Mouse (Mus musculus): ENCODE measurements at regions not wholly inside any gene's neighbourhood (a gene's known extent, or its start where the extent isn't known, plus 50 kb on each side); places are given as distances from the start of the nearest gene placed in this dataset.

DNA sequence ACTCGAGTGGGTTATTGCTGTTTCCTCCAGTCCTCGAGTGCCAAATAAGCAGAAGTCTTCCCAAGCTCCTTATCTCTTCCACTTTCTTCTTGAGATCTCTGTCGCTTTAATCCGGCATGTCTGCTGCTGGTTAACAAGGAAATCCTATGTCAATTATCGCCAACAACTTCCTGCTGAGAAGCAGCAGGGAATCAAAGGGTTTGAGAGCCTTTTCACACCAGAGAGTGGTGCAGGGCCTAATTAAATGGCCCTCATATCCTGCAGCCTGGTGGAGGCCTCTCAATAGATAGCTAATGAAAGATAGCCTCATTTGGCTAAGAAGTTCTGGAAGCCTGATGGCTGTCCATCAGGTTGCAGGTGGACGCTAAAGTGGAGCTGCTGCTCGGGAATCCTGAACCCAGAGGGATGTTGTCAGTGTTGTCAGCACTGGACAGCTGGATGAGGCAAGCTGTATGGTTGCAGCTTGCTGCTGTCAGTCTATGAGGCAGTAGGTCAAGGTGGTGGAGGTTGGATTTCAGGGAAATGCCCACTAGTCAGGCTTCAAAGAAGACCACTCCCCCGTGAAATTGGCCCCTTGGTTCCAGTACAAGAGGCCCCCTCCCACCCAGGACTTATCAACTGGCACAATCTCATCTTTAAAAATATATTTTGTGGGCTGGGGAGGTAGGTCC, 225.5 kb downstream of the Rab11fip2 start:
- ATAC-seq (no peak), DNase-seq (ENCODE audit: low read depth, low spot score) (no peak)
- TF ChIP-seq CTCF (IDR thresholded peaks at IDR 0.05) = no peak
- CTCF ChIA-PET = no interaction called here
- in situ Hi-C loops (cut with MboI; ENCODE audit: low pct_unique_long_range_greater_than_20kb) = no loop called here
- no peaks in the 10 kb centered on the region for H3K27me3 ChIP-seq
- POLR2A ChIA-PET = interaction anchor here (0.6 kb wide), 1 partner anchor 821 kb away, joined by 3 read pairs; no protein-coding TSS in a partner anchor

DNA sequence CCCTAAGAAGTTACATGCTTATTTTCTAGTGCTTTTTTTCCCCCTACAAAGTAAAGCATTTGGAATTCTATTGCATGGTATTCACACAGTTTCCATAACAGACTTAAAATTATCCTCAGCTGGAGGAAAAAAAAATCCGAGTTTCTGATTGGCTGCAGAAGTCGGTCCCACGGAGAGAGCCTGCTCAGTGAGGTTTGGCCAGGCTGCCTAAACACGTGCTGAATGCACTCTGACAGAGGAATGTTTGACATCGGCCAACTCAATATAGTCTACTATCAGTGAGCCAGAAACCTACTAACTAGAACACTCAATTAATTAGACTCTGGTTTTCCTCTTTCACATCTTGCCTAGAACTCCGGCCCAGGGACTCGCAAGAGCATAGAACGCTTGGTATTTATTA, 204.9 kb downstream of the Rab11fip2 start:
- in situ Hi-C loops (cut with MboI; ENCODE audit: low pct_unique_long_range_greater_than_20kb) = no loop called here
- ChIA-PET CTCF (no interaction called here), POLR2A (interaction anchor here (0.7 kb wide), 1 partner anchor 491 kb away, joined by 4 read pairs; no protein-coding TSS in a partner anchor)
- no peak for TF ChIP-seq CTCF (IDR thresholded peaks at IDR 0.05)
- ATAC-seq = no peak
- no peak for DNase-seq (ENCODE audit: low read depth, low spot score)
- H3K27me3 ChIP-seq = peaks cover 14% of the 10 kb centered on the region

DNA sequence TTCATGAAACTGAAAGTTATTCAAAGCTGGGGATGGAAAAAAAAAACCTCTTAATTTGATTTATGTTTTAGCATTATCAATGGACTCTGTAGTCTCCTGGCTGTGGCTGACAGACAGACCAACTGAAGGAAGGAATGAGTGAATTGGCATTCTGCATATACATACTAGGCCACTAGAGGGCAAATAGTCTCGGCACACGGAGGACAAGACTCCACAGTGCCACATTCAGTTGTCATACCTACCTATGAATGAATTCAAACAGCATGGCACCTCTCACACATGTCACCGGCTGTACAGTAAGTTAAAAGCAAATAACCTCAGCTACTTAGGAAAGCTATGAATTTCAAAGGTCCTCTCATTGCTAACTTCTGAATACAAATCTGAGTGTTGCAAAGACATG, 200.5 kb downstream of the Rab11fip2 start:
- ChIA-PET POLR2A (no interaction called here), CTCF (interaction anchor here (0.7 to 1.6 kb wide), 7 partner anchors 8 to 402 kb away, joined by 3 to 9 read pairs (median 4); no protein-coding TSS in a partner anchor)
- DNase-seq (ENCODE audit: low read depth, low spot score) = no peak
- in situ Hi-C loops (cut with MboI; ENCODE audit: low pct_unique_long_range_greater_than_20kb) = no loop called here
- TF ChIP-seq CTCF (IDR thresholded peaks at IDR 0.05) = peak; percentile 82
- ATAC-seq = no peak
- H3K27me3 ChIP-seq = peaks cover 6% of the 10 kb centered on the region

DNA sequence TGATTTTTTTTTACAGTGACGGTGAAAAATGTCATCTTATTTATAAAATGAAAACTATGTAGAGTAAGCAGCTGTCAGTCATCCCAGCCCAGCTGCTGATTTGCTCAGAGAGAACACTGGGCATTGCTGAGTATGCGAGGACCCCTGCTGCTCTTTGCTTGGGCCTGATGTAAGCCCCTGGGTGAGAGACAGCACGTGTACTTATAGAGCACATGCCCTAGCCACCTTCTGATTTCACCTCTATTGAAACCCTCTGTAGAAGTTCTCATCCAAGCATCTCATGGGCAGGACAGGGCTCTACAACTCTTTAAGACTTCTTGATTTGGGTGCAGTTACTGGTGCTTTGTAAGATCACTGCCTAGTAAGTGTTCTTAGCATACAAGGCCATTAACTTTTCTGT, 182.2 kb downstream of the Rab11fip2 start:
- DNase-seq (ENCODE audit: low read depth, low spot score) (no peak), ATAC-seq (no peak)
- ChIA-PET POLR2A (no interaction called here), CTCF (interaction anchor here (1.5 kb wide), 1 partner anchor 10 kb away, joined by 5 read pairs; no protein-coding TSS in a partner anchor)
- in situ Hi-C loops (cut with MboI; ENCODE audit: low pct_unique_long_range_greater_than_20kb) = no loop called here
- TF ChIP-seq CTCF (IDR thresholded peaks at IDR 0.05) = no peak
- H3K27me3 ChIP-seq = no peaks in the 10 kb centered on the region

DNA sequence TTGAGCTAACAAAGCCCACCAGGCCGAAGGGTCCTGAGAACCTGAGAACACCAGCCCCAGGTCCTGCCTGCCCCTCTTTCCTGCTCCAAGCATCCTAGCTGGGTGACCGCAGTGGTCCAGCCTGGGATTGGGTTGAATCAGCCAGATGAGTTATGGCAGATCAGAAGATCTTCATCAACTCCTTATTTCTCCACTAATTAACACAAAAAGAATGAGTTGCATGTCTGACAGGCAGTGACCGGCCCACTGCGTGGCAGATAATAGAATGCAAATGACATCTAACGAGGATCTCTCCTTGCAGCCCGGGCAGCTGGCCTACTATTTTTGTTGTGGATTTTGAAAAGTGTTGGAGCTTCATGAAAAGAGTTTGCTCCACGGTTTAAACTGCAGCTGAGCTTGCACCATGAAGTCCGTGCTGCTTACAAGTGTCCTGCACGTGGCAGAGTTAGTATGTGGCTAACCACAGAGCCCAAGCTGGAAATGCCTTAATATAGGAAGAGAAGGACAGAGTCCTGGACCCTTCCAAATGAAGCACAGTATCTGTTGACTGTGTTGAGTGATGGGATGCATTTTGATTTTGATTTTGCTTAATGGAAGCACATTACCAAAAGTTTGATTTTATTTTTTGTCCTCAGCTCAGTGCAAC, 158.9 kb downstream of the Rab11fip2 start:
- ATAC-seq (no peak), DNase-seq (ENCODE audit: low read depth, low spot score) (no peak)
- H3K27me3 ChIP-seq = peaks cover 8% of the 10 kb centered on the region
- CTCF ChIA-PET = interaction anchor here (1.2 to 1.8 kb wide), 2 partner anchors 18 to 44 kb away, joined by 3 to 5 read pairs; no protein-coding TSS in a partner anchor
- TF ChIP-seq CTCF (IDR thresholded peaks at IDR 0.05) = no peak
- POLR2A ChIA-PET = no interaction called here
- in situ Hi-C loops (cut with MboI; ENCODE audit: low pct_unique_long_range_greater_than_20kb) = no loop called here

DNA sequence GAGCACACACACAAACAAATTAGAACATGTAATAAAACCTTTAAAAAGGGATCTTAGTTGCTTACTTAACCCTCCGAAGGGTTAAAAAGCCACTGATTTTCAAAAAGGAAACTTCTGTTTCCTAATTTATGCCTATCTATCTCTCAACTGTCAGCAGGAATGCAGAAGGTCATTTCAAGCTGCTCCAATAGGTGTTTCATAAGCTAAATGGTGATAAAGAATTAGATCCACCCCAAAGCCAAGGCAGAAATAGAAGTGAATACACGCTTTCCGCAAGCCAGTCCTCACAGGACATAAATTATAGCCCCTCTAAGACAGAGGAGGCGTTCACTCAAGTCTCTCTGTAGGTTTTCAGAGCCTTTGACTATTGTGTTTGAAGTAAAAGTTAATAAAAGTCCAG, 112.2 kb downstream of the Rab11fip2 start:
- DNase-seq (ENCODE audit: low read depth, low spot score) (no peak), ATAC-seq (no peak)
- POLR2A ChIA-PET = no interaction called here
- CTCF ChIA-PET = interaction anchor here (1.0 kb wide), 4 partner anchors 9 to 22 kb away, joined by 3 to 4 read pairs (median 4); no protein-coding TSS in a partner anchor
- no peaks in the 10 kb centered on the region for H3K27me3 ChIP-seq
- no peak for TF ChIP-seq CTCF (IDR thresholded peaks at IDR 0.05)
- in situ Hi-C loops (cut with MboI; ENCODE audit: low pct_unique_long_range_greater_than_20kb) = no loop called here

DNA sequence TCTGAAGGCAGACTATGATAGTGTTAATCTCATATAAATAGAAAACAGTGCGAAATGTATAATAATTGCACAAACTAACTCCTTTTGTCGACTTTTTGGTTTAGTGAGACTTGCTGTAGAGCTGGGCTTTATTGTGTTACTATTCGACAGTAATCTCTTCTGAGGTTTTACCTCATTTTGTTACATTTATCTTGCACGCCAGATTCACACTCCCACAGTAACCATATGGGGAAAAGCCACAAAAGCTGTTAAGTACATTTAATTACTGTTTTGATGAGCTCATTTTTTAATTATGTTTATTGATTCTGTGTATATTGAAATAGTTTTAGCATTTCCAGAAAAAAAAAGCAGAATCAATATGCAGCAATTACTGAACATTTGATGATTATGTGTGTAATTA, 106.3 kb downstream of the Rab11fip2 start:
- ChIA-PET CTCF (interaction anchor here (1.5 kb wide), 1 partner anchor 10 kb away, joined by 3 read pairs; no protein-coding TSS in a partner anchor), POLR2A (interaction anchor here (1.3 kb wide), 1 partner anchor 10 kb away, joined by 6 read pairs; no protein-coding TSS in a partner anchor)
- no peak for TF ChIP-seq CTCF (IDR thresholded peaks at IDR 0.05)
- DNase-seq (ENCODE audit: low read depth, low spot score) = no peak
- no peaks in the 10 kb centered on the region for H3K27me3 ChIP-seq
- ATAC-seq = no peak
- in situ Hi-C loops (cut with MboI; ENCODE audit: low pct_unique_long_range_greater_than_20kb) = no loop called here

DNA sequence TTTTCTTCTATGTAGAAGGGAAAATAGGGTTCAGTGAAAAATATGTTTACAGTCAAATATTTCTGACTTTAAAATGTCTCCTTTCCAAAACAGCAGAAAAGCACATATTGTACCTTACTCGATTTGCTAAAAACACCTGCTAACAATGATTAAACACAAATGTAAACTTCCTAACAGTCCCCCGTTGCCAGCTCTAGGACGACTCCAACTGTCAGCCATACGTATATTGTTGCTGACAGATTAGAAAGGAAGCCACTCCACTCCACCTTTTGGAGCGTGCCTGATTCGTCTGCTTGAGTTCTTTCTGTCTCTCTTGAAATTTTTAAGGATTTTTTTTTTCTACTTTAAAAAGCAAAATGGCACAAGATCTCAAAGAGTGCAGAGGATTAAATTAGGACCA, 105.8 kb downstream of the Rab11fip2 start:
- ATAC-seq (no peak), DNase-seq (ENCODE audit: low read depth, low spot score) (no peak)
- no peaks in the 10 kb centered on the region for H3K27me3 ChIP-seq
- no peak for TF ChIP-seq CTCF (IDR thresholded peaks at IDR 0.05)
- in situ Hi-C loops (cut with MboI; ENCODE audit: low pct_unique_long_range_greater_than_20kb) = no loop called here
- POLR2A ChIA-PET = interaction anchor here (1.3 kb wide), 1 partner anchor 10 kb away, joined by 6 read pairs; no protein-coding TSS in a partner anchor
- CTCF ChIA-PET = interaction anchor here (1.5 kb wide), 1 partner anchor 9 kb away, joined by 3 read pairs; no protein-coding TSS in a partner anchor

DNA sequence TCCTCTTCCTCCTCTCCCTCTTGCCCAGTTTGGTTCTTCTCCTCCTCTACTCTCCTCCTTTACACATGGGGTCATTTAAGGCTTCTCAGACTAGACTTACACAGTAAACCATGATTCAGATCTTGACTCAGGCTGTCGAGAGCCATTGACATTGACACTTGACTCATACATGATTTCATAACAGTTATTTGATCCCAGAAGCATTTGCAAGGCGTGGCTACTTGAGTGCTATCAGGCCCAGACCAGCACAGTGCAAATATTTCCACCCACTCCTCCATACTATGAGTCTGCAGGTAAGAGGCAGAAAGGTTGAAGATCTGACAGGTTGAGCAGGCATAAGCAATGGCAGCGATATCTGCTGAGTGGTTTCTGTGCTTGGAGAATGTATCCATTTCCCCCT, 99.2 kb downstream of the Rab11fip2 start:
- in situ Hi-C loops (cut with MboI; ENCODE audit: low pct_unique_long_range_greater_than_20kb) = no loop called here
- TF ChIP-seq CTCF (IDR thresholded peaks at IDR 0.05) = no peak
- no peaks in the 10 kb centered on the region for H3K27me3 ChIP-seq
- no peak for DNase-seq (ENCODE audit: low read depth, low spot score)
- CTCF ChIA-PET = no interaction called here
- ATAC-seq = peak; percentile 35
- POLR2A ChIA-PET = no interaction called here

DNA sequence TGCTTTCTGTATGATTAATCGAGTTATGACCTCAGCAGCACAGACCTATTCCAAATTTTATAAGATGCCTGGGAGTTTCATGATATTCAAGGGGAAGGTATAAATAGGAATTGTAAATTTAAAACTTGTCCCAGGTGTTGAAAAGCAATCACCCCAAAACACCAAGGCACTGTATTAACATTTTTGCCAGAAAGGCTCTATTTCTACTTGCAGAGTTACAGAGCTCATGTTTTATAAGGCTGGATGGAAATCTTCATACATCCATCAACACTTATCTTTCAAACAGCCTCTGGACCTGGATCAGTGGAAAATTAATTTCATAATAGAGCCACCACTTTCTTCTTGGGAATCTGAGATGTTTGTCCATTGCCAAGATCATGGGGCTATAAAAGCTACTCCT, 96.6 kb downstream of the Rab11fip2 start:
- in situ Hi-C loops (cut with MboI; ENCODE audit: low pct_unique_long_range_greater_than_20kb) = no loop called here
- CTCF ChIA-PET = interaction anchor here (1.2 kb wide), 1 partner anchor 10 kb away, joined by 3 read pairs; no protein-coding TSS in a partner anchor
- DNase-seq (ENCODE audit: low read depth, low spot score) = no peak
- POLR2A ChIA-PET = interaction anchor here (0.8 kb wide), 1 partner anchor 10 kb away, joined by 6 read pairs; no protein-coding TSS in a partner anchor
- TF ChIP-seq CTCF (IDR thresholded peaks at IDR 0.05) = no peak
- H3K27me3 ChIP-seq = no peaks in the 10 kb centered on the region
- no peak for ATAC-seq

DNA sequence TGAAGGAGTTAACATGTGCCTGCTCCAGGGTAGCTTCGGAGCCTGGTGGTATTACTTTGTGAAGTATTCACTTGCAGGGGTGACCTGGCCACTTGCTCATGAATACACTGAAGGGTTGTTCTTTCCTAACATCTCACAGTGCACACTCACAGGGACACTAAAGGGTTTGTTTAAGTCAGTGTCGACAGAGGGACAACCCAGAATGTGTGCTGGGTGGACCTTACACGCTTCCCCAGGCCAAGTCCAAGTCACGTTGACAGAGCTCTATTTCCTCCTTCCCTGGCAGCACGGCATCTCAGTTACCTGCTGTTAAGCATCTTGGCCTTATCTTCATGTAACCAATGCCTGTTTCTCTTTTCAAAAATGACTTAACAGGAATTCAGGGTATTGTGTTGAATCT, 92.8 kb downstream of the Rab11fip2 start:
- TF ChIP-seq CTCF (IDR thresholded peaks at IDR 0.05) = no peak
- no peaks in the 10 kb centered on the region for H3K27me3 ChIP-seq
- CTCF ChIA-PET = no interaction called here
- ATAC-seq (no peak), DNase-seq (ENCODE audit: low read depth, low spot score) (no peak)
- in situ Hi-C loops (cut with MboI; ENCODE audit: low pct_unique_long_range_greater_than_20kb) = no loop called here
- POLR2A ChIA-PET = no interaction called here

Measured in Patski (cell line).